Mouse (Mus musculus): Measurements from ENCODE around the gene Gtsf1l.

Gene Gtsf1l

DNA sequence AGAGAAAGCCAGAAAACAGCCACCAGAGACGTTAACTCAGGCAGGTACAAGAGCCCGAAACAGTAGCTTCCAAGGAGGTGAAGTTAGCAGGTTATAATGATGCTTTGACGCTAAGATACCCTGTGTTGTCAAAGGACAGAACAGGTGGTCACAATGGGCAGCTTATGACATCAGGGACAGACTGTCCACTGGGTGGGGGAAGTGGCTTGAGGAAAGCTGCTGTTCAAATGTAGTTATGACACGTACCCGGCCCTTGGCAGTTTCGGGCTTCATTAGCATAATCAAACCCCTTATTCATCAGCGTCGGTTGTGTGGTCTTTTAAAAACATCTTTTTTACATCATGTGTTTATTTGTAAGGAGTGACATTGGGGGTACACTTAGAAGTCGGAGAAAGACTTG is at the start of gene Gtsf1l:
Gene Gtsf1l (minus strand): TSS at position 128 of the 400 bp plus-strand sequence.
- no peak for DNase-seq

- DNase-seq = no peak
Observed at GRCm38 (mm10) chr2:163136996-163137395, 49.3 kb upstream of the Gtsf1l start.

GRCm38 (mm10) chr2:163135931-163136330 is 48.3 kb upstream of the Gtsf1l start:
- DNase-seq = no peak

GRCm38 (mm10) chr2:163132314-163132713 is 44.7 kb upstream of the Gtsf1l start:
- DNase-seq = no peak

DNA sequence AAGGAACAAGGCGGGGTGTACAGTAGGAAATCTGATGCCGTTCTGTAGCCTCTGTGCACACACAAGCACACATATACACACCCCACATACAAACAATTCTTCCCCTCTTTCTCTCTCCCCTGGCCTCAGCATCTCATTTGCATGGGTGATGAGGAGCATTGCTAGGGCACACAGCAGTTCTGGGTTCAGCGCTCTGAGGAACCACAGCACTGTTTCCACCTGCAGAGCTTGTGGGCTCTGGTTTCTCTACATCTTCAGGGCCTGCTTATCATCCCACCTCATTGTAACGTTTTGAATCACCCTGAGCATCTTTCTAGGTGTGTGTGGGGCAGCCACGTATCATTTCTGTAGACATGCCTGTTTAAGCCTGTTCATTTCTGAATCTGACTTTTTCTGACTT is 43.2 kb upstream of the Gtsf1l start:
- no peak for DNase-seq

DNA sequence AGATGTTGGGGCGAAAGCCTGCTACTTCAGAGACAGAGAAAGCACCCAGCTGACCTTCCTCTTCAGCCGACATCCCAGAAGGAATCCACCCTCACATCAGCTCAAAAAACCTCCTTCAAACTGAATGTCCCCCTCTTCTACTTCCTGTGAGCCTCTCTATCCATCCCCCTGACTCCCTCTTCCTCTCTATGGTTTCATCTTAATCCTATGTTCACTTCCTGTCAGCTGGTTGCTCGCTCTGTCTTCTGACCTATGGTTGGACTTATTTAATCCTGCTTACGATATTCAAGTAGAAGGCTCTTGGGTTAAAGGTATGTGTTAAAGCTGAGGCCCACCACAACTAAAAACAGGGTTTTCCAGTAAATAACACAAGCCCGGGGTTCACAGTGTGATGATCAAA is 35.8 kb upstream of the Gtsf1l start:
- DNase-seq = no peak

DNA sequence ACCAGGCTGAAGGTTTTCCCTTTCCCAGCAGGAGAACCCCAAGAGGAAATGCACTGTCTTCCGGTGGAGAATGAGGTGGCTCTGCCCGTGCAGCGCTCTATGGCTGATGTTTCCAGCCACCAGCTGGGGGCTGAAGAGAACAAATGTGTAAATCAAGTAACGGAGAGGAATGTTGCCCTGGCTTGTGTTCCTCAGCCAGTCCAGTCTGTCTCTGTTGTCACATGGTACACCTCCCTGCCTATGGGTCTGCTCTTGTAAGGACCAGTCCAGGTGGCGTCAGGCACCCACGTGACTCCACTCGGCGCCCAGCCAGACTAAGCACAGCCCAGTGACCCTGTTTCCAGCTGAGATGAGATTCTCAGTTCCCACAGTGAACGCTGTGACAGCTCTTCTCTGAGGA is 34.7 kb upstream of the Gtsf1l start:
- DNase-seq = peak; percentile 15 to 46

DNA sequence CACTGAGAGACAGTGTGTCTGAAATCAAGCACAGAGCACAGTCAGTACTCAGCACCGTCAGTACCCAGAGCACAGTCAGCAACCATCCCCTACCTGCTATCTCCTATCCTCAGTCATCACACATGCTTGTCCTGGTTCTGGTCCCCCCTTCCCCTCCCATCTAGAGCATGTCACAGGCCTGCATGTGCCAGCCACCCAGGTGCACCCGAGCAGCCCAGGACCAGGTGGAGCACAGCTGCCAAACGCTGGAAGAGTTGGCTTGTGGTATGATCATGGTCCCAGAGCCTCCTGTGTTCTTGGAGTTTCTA is 33.7 kb upstream of the Gtsf1l start:
- DNase-seq = no peak

GRCm38 (mm10) chr2:163120626-163121352 is 33.1 kb upstream of the Gtsf1l start:
- DNase-seq = no peak

GRCm38 (mm10) chr2:163111413-163112201 is 24.0 kb upstream of the Gtsf1l start:
- no peak for DNase-seq

GRCm38 (mm10) chr2:163110706-163111105 is 23.1 kb upstream of the Gtsf1l start:
- DNase-seq = no peak

DNA sequence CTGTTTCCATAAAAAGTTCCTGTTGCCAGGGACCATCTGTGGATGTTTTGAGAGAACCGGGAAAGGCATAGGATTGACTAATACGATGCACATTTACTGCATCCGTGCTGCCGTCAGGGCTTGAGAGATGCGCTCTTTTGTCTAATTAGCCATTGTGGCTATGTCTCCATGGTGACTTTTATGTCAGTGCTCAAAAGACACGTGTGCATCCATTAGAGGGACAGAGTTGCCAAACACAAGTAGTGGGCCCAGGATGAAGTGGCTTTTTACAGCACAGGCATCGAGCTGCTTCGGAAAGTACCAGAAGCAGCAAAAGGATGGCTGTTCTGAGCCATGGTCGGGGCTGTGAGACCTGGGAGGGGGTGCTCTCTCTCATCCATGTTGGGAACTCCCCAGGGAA is 20.7 kb upstream of the Gtsf1l start:
- DNase-seq = no peak

DNA sequence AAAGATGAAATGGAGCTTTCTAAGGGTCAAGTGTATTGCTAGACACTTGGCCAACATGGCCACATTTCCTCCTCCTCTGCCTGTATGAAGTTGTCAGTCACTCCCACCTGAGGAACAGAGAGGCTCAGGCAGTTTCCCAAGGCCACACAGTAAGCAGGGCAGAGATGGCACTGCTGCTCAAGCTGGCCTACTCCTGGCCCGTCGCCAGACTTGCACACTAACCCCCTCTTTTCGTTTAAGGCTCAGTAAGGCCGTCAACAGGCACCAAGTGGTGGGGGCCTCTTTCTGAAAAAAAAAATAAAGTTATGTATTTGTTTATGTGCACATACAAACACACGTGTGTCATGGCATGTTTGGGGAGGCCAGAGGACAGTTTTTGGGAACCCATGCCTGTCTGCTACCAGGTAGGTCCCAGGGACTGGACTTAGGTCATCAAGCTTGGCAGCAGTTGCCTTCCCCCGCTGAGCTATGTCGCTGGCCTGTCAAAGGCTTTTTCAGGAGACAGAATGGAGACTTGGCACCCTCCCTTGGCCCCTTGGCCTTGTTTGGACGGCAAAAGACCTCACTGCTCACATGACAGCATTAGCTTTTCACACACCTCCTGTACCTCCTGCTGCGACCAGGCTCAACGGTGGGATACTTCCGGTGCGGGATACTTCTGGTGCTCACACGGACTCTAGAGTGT is 16.6 kb upstream of the Gtsf1l start:
- no peak for DNase-seq

DNA sequence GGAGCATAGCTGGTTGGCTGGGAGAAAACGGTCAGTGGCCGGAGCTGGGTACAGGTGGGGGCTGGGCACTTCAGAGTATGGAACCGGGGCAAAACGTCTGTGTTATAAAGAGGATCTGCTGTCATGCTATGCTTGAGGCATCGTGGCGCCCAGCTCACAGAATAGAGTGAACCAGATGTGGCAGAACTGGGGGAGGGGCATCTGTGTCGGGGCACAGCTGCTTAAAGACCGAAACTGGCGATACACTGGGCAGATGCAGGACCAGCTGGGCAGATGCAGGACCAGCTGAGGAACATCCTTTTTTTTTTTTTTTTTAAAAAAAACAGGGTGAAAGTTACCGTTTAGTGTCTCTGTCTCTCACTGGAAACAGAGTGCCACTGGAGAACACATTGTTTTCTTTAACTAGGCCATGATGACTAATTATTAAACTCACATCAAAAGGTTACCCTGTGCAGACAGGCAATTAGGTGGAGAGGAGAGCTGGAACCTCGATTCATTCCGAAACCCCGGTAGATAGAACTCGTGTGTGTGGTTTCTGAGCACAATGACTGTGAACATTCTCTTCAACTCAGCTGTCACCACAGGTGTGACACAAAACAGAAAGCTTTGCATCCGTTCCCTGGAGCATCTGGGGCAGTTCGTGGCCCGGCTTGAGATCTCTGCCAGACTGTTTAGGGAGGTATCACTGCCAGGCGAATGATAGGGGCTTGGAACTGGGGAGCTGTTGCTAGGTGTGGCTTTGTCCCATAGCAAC is 15.4 kb upstream of the Gtsf1l start:
- DNase-seq = no peak

- no peak for DNase-seq
Observed at GRCm38 (mm10) chr2:163102216-163102615, 14.6 kb upstream of the Gtsf1l start.

GRCm38 (mm10) chr2:163101646-163102203 is 14.1 kb upstream of the Gtsf1l start:
- DNase-seq = peak; percentile 45 to 59

DNA sequence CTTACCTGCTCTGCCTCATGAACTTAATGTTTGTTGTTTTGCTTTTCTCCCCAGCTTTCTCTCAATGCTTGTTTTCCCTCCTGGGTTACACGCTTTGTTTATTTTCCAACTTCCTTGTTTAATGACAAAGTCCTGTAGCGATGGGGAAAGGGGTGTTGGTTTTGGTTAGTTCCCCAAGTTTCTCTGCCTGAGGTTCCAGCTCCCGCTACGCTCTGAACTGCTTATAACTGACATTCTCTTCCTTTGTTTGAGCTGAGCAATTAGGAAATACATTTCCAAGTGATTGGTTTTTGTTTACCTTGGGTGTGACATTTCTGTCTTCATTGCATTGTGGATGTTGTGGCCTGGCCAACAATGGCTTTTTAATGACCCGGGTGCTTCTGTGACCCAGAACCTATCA is 12.9 kb upstream of the Gtsf1l start:
- DNase-seq = no peak

DNA sequence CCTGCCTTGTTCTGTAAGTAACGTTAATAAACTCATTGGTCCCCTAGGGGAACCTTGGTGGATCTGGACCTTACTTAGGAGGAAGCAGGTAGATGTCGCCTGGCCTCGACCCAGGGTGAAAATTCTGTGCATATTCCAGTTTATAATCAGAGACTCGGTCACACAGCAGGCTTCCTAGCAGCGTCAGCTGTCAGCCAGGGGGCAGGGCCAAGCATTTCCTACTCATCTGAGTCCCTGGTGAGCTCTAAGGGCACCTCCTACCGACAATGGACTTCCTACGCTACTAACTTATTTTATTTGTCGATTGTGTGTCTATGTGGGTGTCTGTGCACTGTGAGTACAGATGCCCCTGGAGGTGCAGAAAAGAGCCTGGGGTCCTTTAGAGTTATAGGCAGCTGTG is 12.3 kb upstream of the Gtsf1l start:
- no peak for DNase-seq

- peak; percentile 17 to 50 for DNase-seq
Observed at GRCm38 (mm10) chr2:163095784-163096183, 8.1 kb upstream of the Gtsf1l start.

GRCm38 (mm10) chr2:163094909-163095308 is 7.3 kb upstream of the Gtsf1l start:
- no peak for DNase-seq

GRCm38 (mm10) chr2:163089475-163090123 is 1.9 kb upstream of the Gtsf1l start:
- peak in 1 of 2 experiments; percentile 30 for DNase-seq

DNA sequence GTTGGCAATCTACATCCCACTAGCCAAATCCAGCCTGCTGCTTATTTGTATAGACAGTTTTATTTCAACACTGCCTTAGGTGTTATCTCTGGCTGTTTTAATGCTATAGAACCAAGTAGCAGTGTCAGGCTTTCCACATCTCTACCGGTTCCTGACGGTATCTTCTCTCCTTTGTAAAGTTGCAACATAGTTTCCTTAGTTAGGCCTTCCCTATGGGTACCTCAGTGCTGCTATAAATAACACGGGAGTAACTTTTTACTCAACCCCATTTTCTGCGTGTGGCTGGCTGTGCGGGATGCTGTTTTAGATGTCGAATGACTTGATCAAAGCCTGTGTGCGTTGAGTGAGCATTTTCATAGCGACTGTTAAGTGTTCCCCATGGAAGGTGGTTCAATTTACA is 1.1 kb downstream of the Gtsf1l start:
- no peak for DNase-seq

Data from lung, adult 18-20 months (tissue).